Mouse (Mus musculus) cerebral cortex, adult 2 months (tissue): ENCODE measurements around the gene Ube2d3.

Source experiments
- WGBS: fragments of 180-500 bp; shearing (Covaris S2); methylation state at CpG from one replicate; pipeline ENCODE4 v1.1.7; 2018; 5-methylcytosine and 5-hydroxymethylcytosine counted together

Ube2d3 gene

GRCm38 (mm10) chr3:135438913-135439531, 1.1 kb downstream of the Ube2d3 start:
- WGBS: under 1% methylated on average over 57 of the region's 76 CpGs

GRCm38 (mm10) chr3:135439651-135440050, 1.7 kb downstream of the Ube2d3 start:
- WGBS: under 1% methylated on average over 15 of the region's 15 CpGs

GRCm38 (mm10) chr3:135440221-135440620, 2.3 kb downstream of the Ube2d3 start:
- under 1% methylated on average over 7 of the region's 7 CpGs for WGBS

GRCm38 (mm10) chr3:135440621-135441020, 2.7 kb downstream of the Ube2d3 start:
- 2% methylated on average over 10 of the region's 10 CpGs for WGBS

- 65% methylated on average over 1 of the region's 1 CpGs for WGBS
Measured at GRCm38 (mm10) chr3:135468402-135468801, 30.5 kb downstream of the Ube2d3 start.

GRCm38 (mm10) chr3:135469146-135469545, 31.2 kb downstream of the Ube2d3 start:
- WGBS: 34% methylated on average over 3 of the region's 3 CpGs

GRCm38 (mm10) chr3:135469974-135470373, 32.0 kb downstream of the Ube2d3 start:
- 26% methylated on average over 4 of the region's 4 CpGs for WGBS

GRCm38 (mm10) chr3:135470823-135471222, 32.9 kb downstream of the Ube2d3 start:
- 53% methylated on average over 1 of the region's 1 CpGs for WGBS

- 88% methylated on average over 8 of the region's 8 CpGs for WGBS
Measured at GRCm38 (mm10) chr3:135475025-135475424, 37.1 kb downstream of the Ube2d3 start.

GRCm38 (mm10) chr3:135476286-135476685, 38.3 kb downstream of the Ube2d3 start:
- 43% methylated on average over 6 of the region's 6 CpGs for WGBS

GRCm38 (mm10) chr3:135476977-135477376, 39.0 kb downstream of the Ube2d3 start:
- WGBS: 80% methylated on average over 2 of the region's 2 CpGs

- WGBS: 91% methylated on average over 5 of the region's 5 CpGs
Measured at GRCm38 (mm10) chr3:135479090-135479489, 41.1 kb downstream of the Ube2d3 start.

GRCm38 (mm10) chr3:135480767-135481166, 42.8 kb downstream of the Ube2d3 start:
- WGBS: 91% methylated on average over 6 of the region's 6 CpGs

- WGBS: 98% methylated on average over 3 of the region's 3 CpGs
Measured at GRCm38 (mm10) chr3:135481608-135482007, 43.7 kb downstream of the Ube2d3 start.

GRCm38 (mm10) chr3:135484650-135485049, 46.7 kb downstream of the Ube2d3 start:
- WGBS: 91% methylated on average over 15 of the region's 15 CpGs

GRCm38 (mm10) chr3:135485128-135485899, 47.4 kb downstream of the Ube2d3 start, which contains the start of gene Manba:
TSS of gene Manba (plus strand) at chr3:135485611.
- 2% methylated on average over 48 of the region's 48 CpGs for WGBS

GRCm38 (mm10) chr3:135485900-135486241, 47.9 kb downstream of the Ube2d3 start:
- 5% methylated on average over 9 of the region's 9 CpGs for WGBS

- WGBS: 63% methylated on average over 5 of the region's 5 CpGs
Measured at GRCm38 (mm10) chr3:135486351-135486750, 48.4 kb downstream of the Ube2d3 start.

- WGBS: 95% methylated on average over 4 of the region's 4 CpGs
Measured at GRCm38 (mm10) chr3:135487803-135488202, 49.9 kb downstream of the Ube2d3 start.

GRCm38 (mm10) chr3:135489865-135490520, 52.0 kb downstream of the Ube2d3 start:
- WGBS: 83% methylated on average over 5 of the region's 5 CpGs

- WGBS: 97% methylated on average over 6 of the region's 6 CpGs
Measured at GRCm38 (mm10) chr3:135491102-135491501, 53.2 kb downstream of the Ube2d3 start.

GRCm38 (mm10) chr3:135493320-135493719, 55.4 kb downstream of the Ube2d3 start:
- WGBS: 78% methylated on average over 7 of the region's 7 CpGs

GRCm38 (mm10) chr3:135497956-135498355, 60.0 kb downstream of the Ube2d3 start:
- WGBS: 85% methylated on average over 4 of the region's 4 CpGs
